Mouse (Mus musculus): ENCODE measurements around the gene Il1f6. TPM values are rescaled to one million over a fixed set of nuclear protein-coding genes. Genes with fewer than 3 reads are reported as not detected.

The Il1f6 gene
- polyA plus RNA-seq (2012; ENCODE audit: low replicate concordance) = not detected in 2 replicates

GRCm38 (mm10) chr2:24215118-24215517 is at the start of gene Il1f6:
TSS of gene Il1f6 (plus strand) at chr2:24215418.

DNA sequence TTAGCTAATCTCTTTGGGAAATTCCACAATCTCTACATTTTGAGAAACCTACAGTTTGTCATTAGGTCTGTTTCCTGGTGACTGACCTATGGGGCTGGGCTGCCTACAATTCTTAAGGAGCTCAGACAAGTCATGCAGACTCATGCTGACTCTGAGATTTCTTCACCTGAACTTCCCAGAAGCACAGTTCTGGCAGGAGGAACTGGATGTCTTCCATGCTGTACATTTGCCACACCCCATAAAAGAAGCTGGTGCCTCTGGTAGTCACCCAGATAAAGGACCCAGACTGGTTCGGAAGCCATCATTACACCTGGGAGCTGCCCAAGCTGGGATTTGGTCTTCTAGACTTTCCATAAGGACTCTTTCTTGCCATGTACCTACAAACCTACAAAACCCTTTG is 29.0 kb upstream of the Il1f6 start, which contains the start of gene Il1f9:
Gene Il1f9 (plus strand): TSS at position 301 of the 400 bp plus-strand sequence.

Other genes with a start within 250 kb of the Il1f6 start
- not detected in 2 replicates for gene Hnmt, start 166.0 kb upstream of the Il1f6 start, polyA plus RNA-seq (2012; ENCODE audit: low replicate concordance)
- gene Tbpl2, start 118.8 kb upstream of the Il1f6 start, polyA plus RNA-seq (2012; ENCODE audit: low replicate concordance) = not detected in 2 replicates
- gene Il1f8, start 62.3 kb upstream of the Il1f6 start, polyA plus RNA-seq (2012; ENCODE audit: low replicate concordance) = not detected in 2 replicates
- gene Il1f9, start 28.9 kb upstream of the Il1f6 start, polyA plus RNA-seq (2012; ENCODE audit: low replicate concordance) = 0.73 and 0.87 TPM in 2 replicates
- gene Il1f5, start 61.5 kb downstream of the Il1f6 start, polyA plus RNA-seq (2012; ENCODE audit: low replicate concordance) = not detected in 2 replicates
- not detected in 2 replicates for gene Il1f10, start 75.8 kb downstream of the Il1f6 start, polyA plus RNA-seq (2012; ENCODE audit: low replicate concordance)
- gene Il1rn, start 121.4 kb downstream of the Il1f6 start, polyA plus RNA-seq (2012; ENCODE audit: low replicate concordance) = 0.94 and 1.5 TPM in 2 replicates
- gene Psd4, start 152.2 kb downstream of the Il1f6 start, polyA plus RNA-seq (2012; ENCODE audit: low replicate concordance) = 38.7 and 70.9 TPM in 2 replicates

Measured in hematopoietic multipotent progenitor cell, adult 10-12 weeks (in vitro differentiated cells).